Mouse (Mus musculus) limb, embryonic 10.5 days (tissue): ENCODE measurements around the gene Ccdc97. TPM values are rescaled to one million over a fixed set of nuclear protein-coding genes. Genes with fewer than 3 reads are reported as not detected.

Experiments used
- DNase-seq: peaks from one replicate; pipeline ENCODE4 v3.0.0-alpha.2; 2017; ENCODE audit warnings: low spot score
- H3K27ac ChIP-seq: fragments of 300-500 bp; sonication (generic); 2 replicates; pipeline ENCODE4 v1.5.1; 2016; ENCODE audit warnings: mild to moderate bottlenecking
- H3K27me3 ChIP-seq: fragments of 300-500 bp; sonication (generic); 2 replicates; pipeline ENCODE4 v1.6.1; 2016; ENCODE audit warnings: low read depth, mild to moderate bottlenecking; ENCODE audit not compliant: poor library complexity, severe bottlenecking
- H3K36me3 ChIP-seq: fragments of 300-500 bp; sonication (generic); 2 replicates; pipeline ENCODE4 v1.6.1; 2016; ENCODE audit warnings: mild to moderate bottlenecking, moderate library complexity
- H3K4me1 ChIP-seq: fragments of 300-500 bp; sonication (generic); 2 replicates; pipeline ENCODE4 v1.6.1; 2016
- H3K4me3 ChIP-seq: fragments of 300-500 bp; sonication (generic); 2 replicates; pipeline ENCODE4 v1.5.1; 2016; ENCODE audit warnings: mild to moderate bottlenecking, moderate library complexity
- H3K9me3 ChIP-seq: fragments of 300-500 bp; sonication (generic); replicated peaks from 2 replicates; pipeline ENCODE4 v1.6.1; 2016; ENCODE audit warnings: mild to moderate bottlenecking
- WGBS: fragments of 180-500 bp; shearing (Covaris S2); methylation state at CpG from one replicate; pipeline ENCODE4 v1.1.7; 2016; 5-methylcytosine and 5-hydroxymethylcytosine counted together
- polyA plus RNA-seq: library from polyadenylated mRNA; unstranded; fragments of >200 nt; fragmentation: Nextera tagmentation; extraction: Ambion mirVana; gene quantifications from 2 replicates; pipeline ENCODE4 v1.2.1, GENCODE M21; 2016

Gene Ccdc97
- 31.5 and 32.3 TPM in 2 replicates for polyA plus RNA-seq

- Histone ChIP-seq H3K4me3 (peak within 1 kb of the TSS; percentile 72), H3K27me3 (no peaks in the 10 kb centered on the region), H3K4me1 (peaks cover 16% of the 10 kb centered on the region), H3K27ac (peak within 1 kb of the TSS; percentile 86), H3K36me3 (peaks cover 63% of the 10 kb centered on the region), H3K9me3 (no peaks in the 10 kb centered on the region)
- DNase-seq: peak; percentile 91
- 5% methylated on average over 32 of the region's 32 CpGs for WGBS
Measured at GRCm38 (mm10) chr7:25718788-25719417, at the start of gene Ccdc97. TSS of gene Ccdc97 (minus strand) at chr7:25719088.

GRCm38 (mm10) chr7:25768229-25768628 lies 49.3 kb upstream of the Ccdc97 start:
- no peak overlapping the region for H3K4me3 ChIP-seq
- no peaks in the 10 kb centered on the region for H3K9me3 ChIP-seq
- H3K27ac ChIP-seq: no peak overlapping the region
- DNase-seq: no peak
- no peaks in the 10 kb centered on the region for H3K27me3 ChIP-seq
- H3K36me3 ChIP-seq: peaks cover 57% of the 10 kb centered on the region
- 90% methylated on average over 5 of the region's 5 CpGs for WGBS
- peaks cover 8% of the 10 kb centered on the region for H3K4me1 ChIP-seq

GRCm38 (mm10) chr7:25766108-25766507 lies 47.2 kb upstream of the Ccdc97 start:
- peaks cover 8% of the 10 kb centered on the region for H3K4me1 ChIP-seq
- no peak overlapping the region for H3K4me3 ChIP-seq
- H3K27me3 ChIP-seq: no peaks in the 10 kb centered on the region
- DNase-seq: no peak
- no peak overlapping the region for H3K27ac ChIP-seq
- H3K36me3 ChIP-seq: peaks cover 56% of the 10 kb centered on the region
- 87% methylated on average over 6 of the region's 6 CpGs for WGBS
- no peaks in the 10 kb centered on the region for H3K9me3 ChIP-seq

- H3K9me3 ChIP-seq: no peaks in the 10 kb centered on the region
- H3K27me3 ChIP-seq: no peaks in the 10 kb centered on the region
- peaks cover 53% of the 10 kb centered on the region for H3K36me3 ChIP-seq
- H3K4me3 ChIP-seq: no peak overlapping the region
- peaks cover 8% of the 10 kb centered on the region for H3K4me1 ChIP-seq
- H3K27ac ChIP-seq: peak overlapping the region; percentile 32; the same call in 1 of the 2 replicates
- WGBS: 60% methylated on average over 5 of the region's 5 CpGs
- DNase-seq: no peak
Measured at GRCm38 (mm10) chr7:25764221-25764620, 45.3 kb upstream of the Ccdc97 start.

GRCm38 (mm10) chr7:25763678-25764077 lies 44.8 kb upstream of the Ccdc97 start:
- Histone ChIP-seq H3K9me3 (no peaks in the 10 kb centered on the region), H3K36me3 (peaks cover 51% of the 10 kb centered on the region), H3K27me3 (no peaks in the 10 kb centered on the region), H3K27ac (peak overlapping the region; percentile 32; the same call in 1 of the 2 replicates), H3K4me3 (no peak overlapping the region), H3K4me1 (peaks cover 8% of the 10 kb centered on the region)
- no peak for DNase-seq
- 73% methylated on average over 11 of the region's 11 CpGs for WGBS

GRCm38 (mm10) chr7:25761354-25761753 lies 42.5 kb upstream of the Ccdc97 start:
- peaks cover 37% of the 10 kb centered on the region for H3K36me3 ChIP-seq

GRCm38 (mm10) chr7:25756011-25756410 lies 37.1 kb upstream of the Ccdc97 start:
- Histone ChIP-seq H3K4me3 (peak overlapping the region; percentile 99), H3K27ac (peak overlapping the region; percentile 99), H3K27me3 (no peaks in the 10 kb centered on the region), H3K36me3 (peaks cover 27% of the 10 kb centered on the region), H3K9me3 (no peaks in the 10 kb centered on the region), H3K4me1 (peaks cover 17% of the 10 kb centered on the region)
- peak; percentile 92 for DNase-seq
- WGBS: 1% methylated on average over 18 of the region's 18 CpGs

More at GRCm38 (mm10) chr7:25761354-25761753, 42.5 kb upstream of the Ccdc97 start:
- Histone ChIP-seq H3K4me1 (peaks cover 8% of the 10 kb centered on the region), H3K27ac (no peak overlapping the region), H3K4me3 (no peak overlapping the region), H3K9me3 (no peaks in the 10 kb centered on the region), H3K27me3 (no peaks in the 10 kb centered on the region)
- DNase-seq: no peak
- WGBS: 89% methylated on average over 10 of the region's 10 CpGs

- Histone ChIP-seq H3K4me1 (peaks cover 17% of the 10 kb centered on the region), H3K9me3 (no peaks in the 10 kb centered on the region), H3K4me3 (peak overlapping the region; percentile 99), H3K27me3 (no peaks in the 10 kb centered on the region), H3K27ac (peak overlapping the region; percentile 99), H3K36me3 (peaks cover 27% of the 10 kb centered on the region)
- peak; percentile 77 for DNase-seq
- WGBS: 0% methylated on average over 15 of the region's 15 CpGs
Measured at GRCm38 (mm10) chr7:25755468-25755833, 36.6 kb upstream of the Ccdc97 start.

GRCm38 (mm10) chr7:25754738-25755467 lies 36.0 kb upstream of the Ccdc97 start, which contains the start of gene Hnrnpul1:
TSS of gene Hnrnpul1 (minus strand) at chr7:25754757.
- H3K4me1 ChIP-seq: peaks cover 17% of the 10 kb centered on the region
- WGBS: under 1% methylated on average over 55 of the region's 55 CpGs

GRCm38 (mm10) chr7:25754439-25754737 lies 35.5 kb upstream of the Ccdc97 start:
- H3K4me3 ChIP-seq: peak overlapping the region; percentile 99
- DNase-seq: no peak
- no peaks in the 10 kb centered on the region for H3K27me3 ChIP-seq
- H3K9me3 ChIP-seq: no peaks in the 10 kb centered on the region
- peaks cover 36% of the 10 kb centered on the region for H3K36me3 ChIP-seq
- peaks cover 17% of the 10 kb centered on the region for H3K4me1 ChIP-seq
- WGBS: under 1% methylated on average over 30 of the region's 30 CpGs
- peak overlapping the region; percentile 99 for H3K27ac ChIP-seq

More at GRCm38 (mm10) chr7:25754738-25755467, 36.0 kb upstream of the Ccdc97 start, which contains the start of gene Hnrnpul1:
- Histone ChIP-seq H3K4me3 (peak within 1 kb of the TSS; percentile 99), H3K9me3 (no peaks in the 10 kb centered on the region), H3K27me3 (no peaks in the 10 kb centered on the region), H3K36me3 (peaks cover 31% of the 10 kb centered on the region), H3K27ac (peak within 1 kb of the TSS; percentile 99)
- peak; percentile 97 for DNase-seq

GRCm38 (mm10) chr7:25753643-25754438 lies 35.0 kb upstream of the Ccdc97 start:
- peaks cover 42% of the 10 kb centered on the region for H3K36me3 ChIP-seq
- peak overlapping the region; percentile 99 for H3K27ac ChIP-seq
- no peaks in the 10 kb centered on the region for H3K9me3 ChIP-seq
- no peak for DNase-seq
- H3K4me3 ChIP-seq: peak overlapping the region; percentile 99
- under 1% methylated on average over 46 of the region's 46 CpGs for WGBS
- H3K4me1 ChIP-seq: peaks cover 17% of the 10 kb centered on the region
- H3K27me3 ChIP-seq: no peaks in the 10 kb centered on the region

- H3K27ac ChIP-seq: peak overlapping the region; percentile 99
- no peak for DNase-seq
Measured at GRCm38 (mm10) chr7:25753076-25753475, 34.2 kb upstream of the Ccdc97 start.

More at GRCm38 (mm10) chr7:25753076-25753475, 34.2 kb upstream of the Ccdc97 start:
- Histone ChIP-seq H3K27me3 (no peaks in the 10 kb centered on the region), H3K36me3 (peaks cover 46% of the 10 kb centered on the region), H3K9me3 (no peaks in the 10 kb centered on the region), H3K4me1 (peaks cover 17% of the 10 kb centered on the region), H3K4me3 (peak overlapping the region; percentile 99)
